Mouse (Mus musculus): ENCODE measurements around the gene Aplf.

DNA sequence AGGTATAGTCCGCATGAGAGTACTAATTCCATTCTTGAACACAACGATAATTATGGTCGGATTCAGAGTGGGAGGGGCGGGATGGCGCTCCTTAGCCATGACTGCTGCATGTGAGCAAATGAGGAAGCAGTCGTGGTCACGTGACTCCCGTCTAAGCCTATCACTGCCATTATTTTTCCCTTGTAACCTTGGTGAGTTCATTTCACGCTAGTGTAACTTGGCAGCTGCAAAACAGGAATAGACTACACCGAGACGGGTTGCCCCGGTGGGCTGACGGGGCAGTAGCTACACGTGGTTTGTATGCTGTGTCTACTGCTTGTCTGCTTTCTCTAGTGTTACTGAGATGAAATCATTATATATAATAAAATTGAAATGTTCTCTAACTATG lies 56.3 kb downstream of the Aplf start:
- TF ChIP-seq CEBPB (IDR thresholded peaks at IDR 0.05; ENCODE audit: insufficient read depth, poor library complexity, severe bottlenecking) (no peak), POLR2A (IDR thresholded peaks at IDR 0.05; ENCODE audit: insufficient read length, low read depth) (no peak), TCF12 (IDR thresholded peaks at IDR 0.05; ENCODE audit: insufficient read depth, poor library complexity, severe bottlenecking) (no peak), E2F4 (IDR thresholded peaks at IDR 0.05; ENCODE audit: insufficient read depth) (no peak), MYOD1 (IDR thresholded peaks at IDR 0.05; ENCODE audit: control insufficient read depth in 1 of 3, insufficient read length in 2 of 3, low read depth in 2 of 3) (no peak), USF1 (IDR thresholded peaks at IDR 0.05; ENCODE audit: low read depth) (no peak), MAX (IDR thresholded peaks at IDR 0.05; ENCODE audit: low read depth) (no peak), POLR2AphosphoS2 (IDR thresholded peaks at IDR 0.05; ENCODE audit: insufficient read length, low read depth) (no peak)

Measured in myocyte (in vitro differentiated cells).